Mouse (Mus musculus) regulatory T cell (primary cell): ENCODE data around the gene Psmb4.
"Not testable (repeated sequence)": the region's sequence is repeated elsewhere in the genome, so short reads cannot be mapped to it uniquely, and the experiment has no call there.

ENCODE experiments used
- in situ Hi-C: fragments of 300-600 bp; cut with MboI, MseI; formaldehyde crosslinking; loops from one replicate; pipeline ENCODE4 v1.15.1; 2025; ENCODE audit warnings: high pct_unique_total_duplicates

Gene Psmb4

DNA sequence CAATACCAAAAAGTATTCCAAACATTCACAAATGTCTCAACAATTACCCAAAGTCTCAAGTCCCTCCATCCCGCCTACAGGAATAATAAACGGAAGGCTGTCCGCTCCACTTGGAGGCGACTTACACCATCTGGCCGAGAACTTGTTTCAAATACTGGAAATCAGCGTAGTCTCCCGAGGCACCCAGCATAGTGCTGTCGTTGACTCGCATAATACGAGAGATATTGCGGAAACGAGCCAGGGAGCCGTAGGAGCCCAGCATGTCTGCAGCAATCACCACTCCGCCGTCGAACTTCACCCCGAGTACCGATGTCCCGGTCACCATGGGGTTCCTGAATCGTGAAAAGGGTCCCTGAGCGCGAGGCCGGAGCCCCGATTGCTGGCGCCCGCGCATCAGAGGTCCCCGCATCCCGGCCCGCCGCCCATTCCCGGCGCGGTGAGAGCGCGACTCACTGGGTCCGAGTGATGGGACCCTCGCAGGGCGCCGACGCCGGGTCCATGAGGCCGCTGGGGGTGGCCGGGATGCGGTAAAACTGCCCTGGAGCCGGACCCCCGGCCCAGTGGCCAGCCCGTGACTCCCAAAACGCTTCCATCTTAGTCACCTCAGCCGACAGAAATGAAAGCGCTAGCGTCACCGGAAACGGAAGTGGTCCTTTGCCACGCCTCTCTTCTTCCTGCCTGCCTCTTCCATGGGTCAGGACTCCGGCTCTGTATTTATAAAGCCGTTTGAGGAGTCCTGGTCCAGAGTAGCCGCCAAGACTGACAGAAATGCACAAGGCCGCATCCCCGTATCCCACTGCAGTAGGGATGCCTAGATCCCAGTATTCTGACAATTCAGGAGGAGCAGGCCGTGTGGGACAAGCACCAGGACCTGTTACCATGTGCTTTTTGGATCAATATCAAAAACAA, at the start of gene Psmb4:
Gene Psmb4 (minus strand): TSS at position 646 of the 909 bp plus-strand sequence.
- in situ Hi-C loops: no loop called here

- in situ Hi-C loops: loop anchor here (5.0 kb wide), 1 partner anchor 239 kb away; no protein-coding TSS in a partner anchor
Measured at GRCm38 (mm10) chr3:94936147-94936546, 49.4 kb upstream of the Psmb4 start.

DNA sequence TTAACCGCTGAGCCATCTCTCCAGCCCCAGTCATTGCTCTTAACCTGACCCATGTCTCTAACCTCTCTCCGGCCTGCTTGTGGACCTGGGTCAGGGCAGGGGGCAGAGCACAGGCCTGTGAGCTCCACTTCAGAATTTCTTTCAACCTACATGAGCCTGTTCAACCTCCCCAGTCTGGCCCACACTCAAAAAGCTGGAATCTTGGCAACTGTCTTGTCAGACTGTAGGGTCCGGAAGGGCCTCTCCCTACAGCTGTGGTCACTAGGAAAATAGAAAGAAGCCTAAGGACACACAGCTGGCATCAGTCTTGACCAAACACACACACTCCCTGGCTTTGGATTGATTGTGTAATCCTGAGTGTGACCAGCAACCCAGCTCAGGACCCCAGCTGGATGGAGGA, 48.6 kb upstream of the Psmb4 start:
- in situ Hi-C loops: loop anchor here (5.0 kb wide), 1 partner anchor 238 kb away; no protein-coding TSS in a partner anchor

- in situ Hi-C loops: not testable (repeated sequence)
Measured at GRCm38 (mm10) chr3:94934564-94934963, 47.8 kb upstream of the Psmb4 start.

DNA sequence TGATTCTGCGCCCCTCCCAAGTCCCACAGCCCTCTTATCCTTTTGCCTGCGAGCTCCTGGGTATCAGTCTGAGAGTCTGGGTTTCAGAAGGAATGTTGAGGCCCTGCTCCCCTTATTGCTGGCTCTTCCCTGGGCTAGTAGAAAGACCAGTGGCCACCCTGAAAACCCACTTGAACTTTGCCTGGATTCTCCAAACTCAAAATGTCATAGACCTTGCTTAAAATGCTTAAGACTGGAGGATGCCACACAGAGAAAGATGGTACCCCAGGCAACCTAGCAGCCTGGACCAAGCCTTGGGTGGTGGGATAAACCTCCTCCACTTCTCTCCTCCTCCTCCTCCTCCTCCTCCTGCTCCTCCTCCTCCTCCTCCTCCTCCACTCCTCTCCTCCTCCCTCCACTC, 46.8 kb upstream of the Psmb4 start:
- in situ Hi-C loops: not testable (repeated sequence)

GRCm38 (mm10) chr3:94932809-94933564, 46.2 kb upstream of the Psmb4 start, which contains the start of gene Selenbp1:
Gene Selenbp1, plus strand, starts transcription at chr3:94933056.
- in situ Hi-C loops: no loop called here

- in situ Hi-C loops: not testable (repeated sequence)
Measured at GRCm38 (mm10) chr3:94932279-94932678, 45.5 kb upstream of the Psmb4 start.

DNA sequence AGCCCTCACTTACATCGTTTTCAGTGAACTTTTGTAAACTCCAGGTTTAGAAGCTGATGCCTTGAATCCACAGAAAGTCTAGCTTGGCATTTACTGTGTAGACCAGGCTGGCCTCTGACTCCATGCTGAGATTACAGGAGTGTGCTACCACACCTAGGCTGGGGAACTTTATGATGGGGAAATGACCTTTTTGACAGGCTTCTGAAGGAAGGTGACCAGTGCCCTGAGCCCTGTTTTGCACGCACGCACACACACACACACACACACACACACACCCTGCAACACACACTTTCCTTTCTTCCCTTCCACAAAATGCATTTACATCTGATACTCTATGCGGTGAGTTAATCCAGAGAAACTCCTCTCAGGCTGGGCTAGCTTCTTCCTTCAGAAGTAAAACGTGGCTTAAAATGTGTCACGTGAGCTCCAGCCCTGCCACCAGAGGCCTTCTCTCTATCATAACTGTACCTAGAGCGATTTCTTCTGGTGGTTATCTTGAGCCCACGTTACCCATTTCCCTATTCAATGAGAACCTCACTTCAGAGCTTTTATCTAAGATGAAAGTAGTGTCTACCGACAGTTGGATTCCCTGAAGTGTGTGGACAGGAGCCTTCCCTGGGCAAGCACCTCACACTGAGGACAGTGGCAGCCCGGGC, 44.8 kb upstream of the Psmb4 start:
- in situ Hi-C loops: not testable (repeated sequence)

- in situ Hi-C loops: not testable (repeated sequence)
Measured at GRCm38 (mm10) chr3:94930386-94931266, 43.9 kb upstream of the Psmb4 start.

DNA sequence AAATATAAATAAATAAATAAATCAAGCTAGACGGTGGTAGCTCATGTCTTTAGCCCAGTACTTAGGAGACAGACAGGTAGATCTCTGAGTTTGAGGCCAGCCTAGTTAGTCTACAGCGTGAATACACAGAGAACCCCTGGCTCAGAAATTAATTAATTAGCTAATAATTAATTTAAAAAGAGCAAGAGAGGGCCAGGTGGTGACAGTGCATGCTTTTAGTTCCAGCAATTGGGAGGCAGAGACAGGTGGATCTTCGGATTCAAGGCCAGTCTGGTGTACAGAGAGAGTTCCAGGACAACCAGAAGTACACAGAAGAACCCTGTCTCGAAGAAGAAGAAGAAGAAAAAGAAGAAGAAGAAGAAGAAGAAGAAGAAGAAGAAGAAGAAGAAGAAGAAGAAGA, 42.2 kb upstream of the Psmb4 start:
- in situ Hi-C loops: not testable (repeated sequence)

- in situ Hi-C loops: not testable (repeated sequence)
Measured at GRCm38 (mm10) chr3:94926301-94926736, 39.6 kb upstream of the Psmb4 start.

GRCm38 (mm10) chr3:94924688-94925087, 37.9 kb upstream of the Psmb4 start:
- in situ Hi-C loops: no loop called here

- in situ Hi-C loops: no loop called here
Measured at GRCm38 (mm10) chr3:94922333-94922732, 35.6 kb upstream of the Psmb4 start.

DNA sequence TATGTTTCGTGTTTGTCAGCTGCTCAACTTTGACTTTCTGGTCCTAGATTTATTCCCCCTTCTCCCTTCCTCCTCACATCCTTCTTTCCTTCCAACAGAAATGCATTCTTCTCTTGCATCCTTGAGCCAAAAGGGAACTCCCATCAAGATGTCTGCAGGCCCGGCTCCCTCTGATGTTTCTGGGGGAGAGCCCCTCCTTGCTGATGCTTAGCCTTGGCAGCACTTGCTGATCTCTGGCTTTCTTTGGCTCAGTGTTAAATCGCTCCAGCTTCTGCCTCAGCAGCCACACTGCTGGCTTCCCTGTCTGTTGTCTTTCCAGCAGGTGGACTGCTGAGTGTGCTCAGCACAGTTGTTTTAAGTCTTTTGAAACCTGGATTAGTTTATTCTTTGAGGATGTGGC, 34.3 kb upstream of the Psmb4 start:
- in situ Hi-C loops: no loop called here

GRCm38 (mm10) chr3:94918845-94919244, 32.1 kb upstream of the Psmb4 start:
- in situ Hi-C loops: no loop called here

DNA sequence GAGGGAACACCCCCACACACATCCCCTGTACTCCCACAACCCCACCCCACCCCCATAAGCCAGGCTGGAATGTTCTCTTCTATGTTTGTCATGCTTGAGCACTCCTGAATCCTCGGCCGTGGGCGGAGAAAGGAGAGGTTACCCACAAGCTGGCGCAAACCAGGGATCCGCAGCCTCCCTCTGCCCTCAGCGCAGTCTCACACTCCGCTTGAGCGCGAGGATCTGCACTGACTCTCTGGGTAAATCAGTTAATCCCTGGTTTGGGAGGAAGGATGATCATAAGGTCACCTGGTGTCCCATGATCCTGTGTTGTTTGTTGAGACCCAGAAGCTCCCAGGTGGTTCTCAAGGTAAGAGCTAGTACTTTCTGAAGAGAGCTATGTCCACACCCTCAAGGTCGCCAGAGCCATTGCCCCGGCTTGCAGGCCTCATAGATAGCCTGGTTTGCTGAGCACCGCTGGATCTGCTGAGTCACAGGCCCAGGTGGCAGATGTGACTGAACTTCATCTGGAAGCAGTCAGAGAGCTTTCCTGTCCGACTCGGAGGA, 31.1 kb upstream of the Psmb4 start:
- in situ Hi-C loops: no loop called here

DNA sequence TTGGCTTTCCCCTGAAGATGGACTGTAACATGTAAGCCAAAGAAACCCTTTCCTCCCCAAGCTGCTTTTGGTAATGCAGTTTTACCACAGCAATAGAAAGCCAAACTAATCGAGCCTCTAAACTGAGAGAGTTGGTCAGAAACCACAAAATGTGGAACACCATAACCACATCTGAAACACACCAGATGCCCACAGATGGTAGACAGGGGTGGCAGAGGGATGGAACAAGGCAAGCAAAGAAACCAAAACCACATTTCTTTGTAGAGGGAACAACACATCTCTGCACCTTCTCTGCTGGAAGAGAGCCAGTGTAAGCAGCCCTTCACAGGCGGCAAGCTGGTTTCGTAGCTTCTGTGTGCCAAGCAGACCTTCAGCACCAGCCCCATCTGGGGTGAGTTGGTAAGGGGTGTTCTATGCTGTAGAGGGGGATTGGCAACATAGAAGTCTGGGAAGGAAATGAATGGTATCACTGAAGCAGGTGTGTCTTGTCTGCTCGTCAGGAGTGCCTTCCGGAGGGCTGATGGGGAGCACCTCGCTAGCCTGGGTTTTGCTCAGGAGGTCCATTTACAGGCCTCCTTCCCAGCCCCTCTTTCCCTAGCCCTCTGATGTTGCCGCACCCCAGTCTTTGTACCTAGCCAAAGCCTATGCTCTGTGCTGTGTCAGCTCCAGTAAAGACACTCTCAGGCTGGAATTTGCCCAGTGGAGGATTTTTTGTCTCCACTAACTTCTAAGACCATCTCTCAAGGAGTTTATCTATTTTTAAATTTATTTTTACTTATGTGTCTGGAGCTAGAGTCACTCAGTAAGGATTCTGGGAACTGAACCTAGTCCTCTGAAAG, 29.4 kb upstream of the Psmb4 start:
- in situ Hi-C loops: no loop called here

- in situ Hi-C loops: no loop called here
Measured at GRCm38 (mm10) chr3:94913801-94914200, 27.0 kb upstream of the Psmb4 start.

DNA sequence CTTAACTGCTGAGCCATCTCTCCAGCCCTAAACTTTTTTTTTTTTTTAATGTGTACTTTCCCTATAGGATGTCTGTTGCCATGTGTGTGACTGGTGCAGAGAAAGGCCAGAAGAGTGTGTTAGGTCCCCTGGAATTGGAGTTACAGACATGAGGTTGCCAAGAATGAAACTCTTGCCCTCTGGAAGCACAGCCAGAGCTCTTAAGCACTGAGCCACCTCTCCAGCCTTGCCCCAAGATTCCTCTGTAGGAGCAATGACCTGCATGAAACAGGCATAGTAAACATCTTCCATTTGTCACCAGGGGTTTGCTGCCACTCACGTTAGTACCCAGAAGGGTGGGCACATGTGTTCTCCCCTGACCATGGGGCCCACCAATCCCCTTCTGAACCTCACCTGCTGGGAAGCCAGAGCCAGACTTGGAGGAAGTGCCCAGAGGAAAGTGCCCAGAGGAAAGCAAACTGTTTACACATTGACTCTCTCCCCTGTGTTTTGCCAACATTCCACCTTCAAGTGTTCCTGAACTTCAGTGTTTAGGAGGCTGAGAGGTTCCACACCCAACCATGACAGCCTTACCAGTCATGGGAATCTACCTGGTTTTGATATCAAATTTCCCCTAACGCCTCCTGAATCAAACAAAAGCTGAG, 24.4 kb upstream of the Psmb4 start:
- in situ Hi-C loops: no loop called here
